Mouse (Mus musculus): ENCODE measurements at regions not wholly inside any gene's neighbourhood (a gene's known extent, or its start where the extent isn't known, plus 50 kb on each side); places are given as distances from the start of the nearest gene placed in this dataset.
"Not testable (repeated sequence)": the region's sequence is repeated elsewhere in the genome, so short reads cannot be mapped to it uniquely, and the experiment has no call there.

DNA sequence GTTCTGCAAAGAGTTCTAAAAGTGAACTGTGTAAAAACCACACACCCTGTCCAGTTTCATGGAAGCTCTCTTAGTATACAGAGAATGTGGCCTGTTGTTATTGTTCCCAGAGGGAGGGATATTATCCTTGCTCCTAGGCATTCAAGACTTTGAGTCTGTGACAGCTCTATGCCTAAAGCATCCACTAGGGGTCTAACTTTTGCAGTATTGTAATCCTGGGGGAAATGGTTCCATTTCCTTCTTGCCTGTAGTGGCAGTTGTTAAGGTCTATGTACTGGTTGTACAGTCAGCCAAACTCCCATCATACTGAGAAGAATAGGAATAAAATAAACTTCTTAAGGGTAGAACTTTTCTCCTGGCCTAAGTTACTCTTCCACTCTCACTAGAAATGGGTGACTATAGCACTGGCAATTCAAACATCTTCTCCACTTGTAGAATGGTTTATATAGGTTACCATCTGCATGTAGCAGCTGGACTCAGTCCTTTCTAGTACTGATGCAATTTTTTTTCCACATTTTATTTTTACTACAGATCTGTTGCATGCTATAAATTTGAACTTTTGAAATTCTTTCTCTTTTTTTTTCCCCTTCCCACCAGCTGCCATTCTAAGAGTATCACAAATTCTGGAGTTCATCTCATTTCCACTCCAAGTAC is 51.4 kb upstream of the Dpt start:
- peak in 1 of 2 experiments; percentile 14 for DNase-seq

DNA sequence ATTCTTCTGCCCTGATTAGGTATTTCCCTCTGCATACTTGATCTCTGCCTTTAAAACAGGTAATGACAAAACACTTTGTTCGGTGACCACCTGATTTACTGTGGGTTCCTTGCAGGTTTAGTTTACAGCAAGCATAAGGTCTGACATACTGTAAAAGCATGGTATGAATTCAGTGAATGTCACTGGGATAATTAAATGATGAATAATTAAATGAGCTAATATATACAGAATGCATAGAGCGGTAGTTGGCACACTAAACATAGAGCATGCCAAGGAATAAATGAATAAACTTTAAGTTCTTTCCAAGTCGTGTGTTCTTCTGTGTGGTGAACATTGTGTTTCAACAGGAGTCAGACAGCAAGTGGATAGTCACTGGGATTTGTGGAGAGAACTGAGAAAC is 51.9 kb upstream of the Dpt start:
- no peak for DNase-seq

DNA sequence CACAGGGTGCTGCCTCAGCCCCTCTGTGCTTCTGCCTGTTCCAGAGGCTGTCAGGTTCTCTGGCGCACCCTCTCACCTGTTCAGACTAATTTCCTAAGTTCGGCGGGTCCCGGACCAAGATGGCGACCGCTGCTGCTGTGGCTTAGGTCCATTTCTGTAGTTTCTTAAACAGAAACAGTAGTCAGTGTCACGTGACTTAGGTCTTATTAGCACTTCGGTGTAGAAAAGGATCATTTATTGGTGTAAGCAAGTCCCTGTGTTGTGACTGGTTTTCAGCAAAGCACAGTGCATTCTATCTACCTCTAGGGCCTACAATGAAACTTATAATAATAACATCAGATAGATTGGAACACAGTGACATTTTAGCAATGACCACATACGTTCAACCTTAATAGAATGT is 53.5 kb upstream of the Dpt start:
- DNase-seq = not testable (repeated sequence)

DNA sequence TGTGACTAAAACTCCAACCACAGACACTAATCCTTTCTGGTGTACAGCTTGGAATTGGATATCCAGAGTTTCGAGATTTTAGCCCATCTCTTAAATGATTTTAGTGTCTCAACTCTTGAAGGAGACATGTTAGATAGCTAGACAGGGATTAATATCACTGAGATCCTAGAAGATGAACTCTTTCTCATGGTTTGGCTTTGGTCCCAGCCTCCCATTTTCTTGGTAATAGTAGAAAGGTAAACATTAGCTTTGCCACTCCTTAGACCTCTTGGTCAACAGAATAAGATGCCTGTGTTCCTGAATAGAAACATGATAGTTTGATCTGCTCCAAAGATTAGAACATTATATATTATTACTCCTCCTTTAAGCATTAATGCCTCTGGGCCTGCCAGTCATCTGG is 60.8 kb upstream of the Dpt start:
- DNase-seq = peak in 1 of 2 experiments; percentile 35

DNA sequence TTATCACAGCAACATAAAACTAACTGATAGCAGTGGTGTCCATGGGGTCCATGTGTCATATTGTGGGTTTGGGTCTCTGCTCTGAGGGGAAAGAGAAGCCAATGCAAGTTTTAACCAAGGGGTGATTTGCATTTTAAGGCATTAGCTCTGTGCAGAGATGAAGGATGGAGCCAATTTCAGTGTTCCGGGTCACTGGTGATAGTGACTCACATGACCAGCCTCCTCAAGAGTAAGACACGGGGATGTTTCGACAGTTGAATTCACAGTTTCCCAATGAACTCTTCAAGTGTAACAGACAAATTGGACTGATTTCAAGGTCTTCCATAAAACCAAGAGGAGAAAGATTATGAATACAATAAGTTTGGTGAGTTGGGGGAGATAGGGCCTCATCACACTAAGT is 62.7 kb upstream of the Dpt start:
- DNase-seq = no peak

DNA sequence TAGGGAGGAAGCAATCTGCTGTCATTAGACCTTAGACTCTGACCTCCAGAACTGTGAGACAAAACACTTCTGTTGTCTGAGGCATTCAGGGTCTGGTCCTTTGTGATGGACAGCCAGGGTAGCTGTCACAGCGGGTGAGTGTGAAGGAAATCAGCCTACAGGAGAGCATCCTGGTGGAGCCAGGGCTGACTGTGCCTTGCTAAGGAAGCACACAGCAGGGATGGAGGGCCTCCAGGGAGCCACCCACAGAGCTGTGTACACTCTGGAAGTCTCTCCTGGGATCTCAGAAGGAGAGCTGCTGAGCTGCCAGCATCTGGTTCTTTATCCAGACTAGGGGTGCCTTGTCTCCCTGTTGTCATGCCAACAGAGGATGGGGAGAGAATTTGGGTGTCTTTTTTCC is 74.4 kb upstream of the Dpt start:
- DNase-seq = no peak

DNA sequence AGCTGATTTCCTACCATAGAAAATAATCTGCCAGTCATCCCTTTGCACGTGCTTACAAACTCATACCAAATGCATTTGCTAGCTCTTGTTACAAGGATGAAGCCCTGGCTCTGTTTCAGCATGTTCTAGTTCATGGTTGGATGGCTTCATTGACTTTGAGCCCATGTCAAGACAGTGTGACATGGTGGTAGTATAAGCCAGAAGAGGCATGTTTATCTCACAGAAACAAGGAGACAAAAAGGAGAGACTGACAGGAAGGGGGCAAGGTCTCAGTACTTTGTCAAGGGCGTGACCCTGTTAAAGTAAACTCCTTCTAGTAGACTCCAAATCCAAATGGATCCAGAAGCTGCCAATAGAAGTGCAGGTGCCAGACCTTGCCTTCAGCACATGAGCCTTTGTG is 81.5 kb upstream of the Dpt start:
- DNase-seq = no peak

DNA sequence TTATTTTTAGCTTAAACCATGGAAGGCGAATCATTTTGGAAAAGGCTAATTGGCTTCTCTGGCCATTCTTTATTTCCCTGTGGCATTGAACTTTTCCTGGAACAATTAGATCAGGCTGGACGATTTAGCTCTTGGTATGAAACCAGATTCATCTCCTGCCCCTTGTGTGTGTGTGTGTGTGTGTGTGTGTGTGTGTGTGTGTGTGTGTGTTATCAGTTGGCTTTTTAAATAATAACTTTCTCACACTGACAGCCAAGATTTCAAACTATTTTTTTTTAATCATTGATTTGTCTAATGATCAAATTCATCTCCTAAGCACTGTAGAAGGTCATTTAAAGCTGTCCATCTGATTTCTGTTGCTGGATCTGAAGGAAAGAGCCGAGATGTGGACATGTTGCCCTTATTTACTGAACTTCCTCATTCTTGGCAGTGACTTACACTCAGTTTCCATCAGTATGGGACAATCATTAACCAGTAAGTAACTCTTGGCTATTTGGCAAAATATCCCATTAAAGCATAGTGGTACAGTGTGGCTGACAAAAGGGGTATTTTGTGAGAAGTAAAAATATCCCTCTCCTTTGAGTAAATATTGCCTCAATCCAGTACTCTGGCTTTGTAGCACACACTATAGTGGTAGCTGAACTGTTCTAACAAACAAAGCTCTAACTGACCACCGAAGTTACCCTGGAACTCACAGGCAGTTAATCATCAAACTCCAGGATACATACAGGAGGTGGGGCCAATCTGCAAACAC is 82.5 kb upstream of the Dpt start:
- peak in 1 of 2 experiments; percentile 18 for DNase-seq

DNA sequence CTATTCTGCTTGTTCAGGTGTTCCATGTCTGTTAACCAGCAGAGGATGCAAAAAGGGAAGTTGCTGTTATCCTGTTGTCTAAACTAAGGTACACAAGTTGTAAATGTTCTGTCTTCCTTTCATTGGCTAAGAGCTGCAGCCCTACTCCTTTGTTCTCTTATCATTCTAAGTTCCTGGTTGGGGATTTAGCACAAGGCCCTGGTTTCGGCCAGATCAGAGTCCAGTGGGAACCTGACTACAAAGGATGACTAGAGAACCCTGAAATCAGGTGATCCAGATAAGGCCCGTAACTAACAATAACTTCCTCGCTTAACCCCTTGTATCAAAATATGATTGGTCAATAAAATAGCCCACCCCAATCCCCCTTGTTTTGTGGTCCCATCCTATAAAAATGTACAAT is 83.9 kb upstream of the Dpt start:
- no peak for DNase-seq

DNA sequence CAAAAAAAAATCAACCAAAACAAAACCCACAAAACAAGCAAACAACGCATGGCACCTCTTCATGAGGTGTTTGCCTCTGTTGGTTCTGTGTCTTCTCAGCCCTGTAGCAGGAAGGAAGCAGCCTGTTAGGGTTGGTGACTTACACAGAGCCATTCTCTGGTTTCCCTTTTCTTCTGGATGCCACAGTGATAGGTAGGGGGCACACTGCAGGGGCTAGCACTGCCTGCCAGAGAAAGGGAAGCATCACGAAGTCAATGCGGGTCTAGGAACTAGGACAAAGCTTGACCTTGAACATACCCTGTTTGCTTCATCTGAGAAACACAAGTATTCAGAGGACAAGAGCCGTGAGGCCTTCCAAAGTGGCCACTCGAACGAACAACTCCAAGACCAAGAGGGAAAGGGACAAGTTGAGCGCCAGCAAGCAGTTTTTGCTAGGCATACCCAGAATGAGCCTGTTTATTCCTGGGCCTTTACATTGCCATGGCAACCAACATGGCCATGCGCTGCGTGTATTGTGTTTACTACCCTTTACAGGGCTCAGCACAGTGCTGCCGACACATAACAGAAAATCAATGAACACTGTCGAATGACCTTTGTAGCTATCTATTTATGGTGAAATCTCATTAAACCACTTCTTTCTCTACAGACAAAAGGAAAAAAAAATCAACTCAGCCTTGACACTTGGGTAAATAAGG is 91.9 kb upstream of the Dpt start:
- peak; percentile 67 to 69 for DNase-seq

DNA sequence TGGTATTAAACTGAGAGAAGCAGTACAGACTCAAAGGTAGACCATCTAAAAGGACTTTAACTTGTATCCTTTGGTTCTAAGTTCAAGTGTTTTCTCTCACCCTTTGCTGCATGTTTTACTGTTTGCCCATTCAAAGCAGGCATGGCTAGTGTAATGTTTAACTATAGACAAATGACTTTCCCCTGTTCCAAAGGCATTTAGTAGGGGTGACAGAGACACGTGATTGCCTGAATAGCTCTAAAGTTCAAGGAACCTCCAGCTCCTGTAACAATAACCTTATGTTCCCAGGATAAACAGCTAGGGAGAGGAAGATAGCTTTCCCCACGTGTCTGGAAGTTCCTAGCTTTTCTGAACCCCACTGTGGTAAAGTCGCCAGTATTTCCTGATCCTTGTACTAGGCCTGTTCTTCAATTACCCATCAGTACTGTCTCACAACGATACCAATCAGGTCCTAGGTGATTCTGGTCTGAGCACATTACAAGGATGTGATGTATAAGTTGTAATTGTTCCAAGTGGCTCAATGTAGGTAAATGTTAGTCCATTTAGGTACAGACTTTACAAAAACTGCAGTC is 92.8 kb upstream of the Dpt start:
- DNase-seq = no peak

DNA sequence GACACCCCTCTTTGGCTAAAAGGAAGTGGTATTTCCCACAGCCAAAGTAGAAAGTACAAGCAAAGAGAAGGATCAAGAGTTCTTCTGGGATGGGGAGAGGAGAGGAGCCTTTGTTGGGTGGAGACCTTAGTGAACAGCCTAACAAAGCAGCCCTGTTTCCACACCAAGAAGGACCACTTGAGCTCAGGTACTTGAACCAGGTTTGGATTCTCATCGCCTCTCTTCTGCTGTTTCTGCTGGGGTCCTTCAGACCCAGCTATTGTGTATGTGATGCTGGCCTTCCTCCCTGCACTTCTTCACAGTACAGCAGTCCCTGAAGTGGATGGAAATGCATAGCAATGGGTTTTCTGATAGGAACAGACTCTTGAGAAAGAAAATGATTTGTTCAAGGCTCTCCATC is 106.4 kb upstream of the Dpt start:
- no peak for DNase-seq

DNA sequence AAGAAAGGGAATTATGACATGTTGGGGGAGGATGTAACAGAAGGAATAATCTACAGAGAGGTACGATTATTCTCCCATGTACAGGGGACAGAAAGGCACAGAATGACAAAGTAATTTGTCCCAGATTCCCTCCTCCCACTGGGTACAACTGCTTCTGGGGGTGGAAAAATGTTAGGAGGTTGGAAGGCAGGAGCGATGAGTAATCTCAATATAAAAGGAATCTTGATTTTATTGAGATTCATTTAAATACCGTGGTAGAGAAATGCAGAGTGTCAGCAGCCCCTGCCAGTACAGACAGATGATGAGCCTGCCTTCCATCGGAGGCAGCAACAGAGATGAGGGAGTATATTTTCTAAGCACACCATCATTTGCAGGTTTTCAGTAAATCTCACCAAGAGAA is 107.1 kb upstream of the Dpt start:
- DNase-seq = no peak

DNA sequence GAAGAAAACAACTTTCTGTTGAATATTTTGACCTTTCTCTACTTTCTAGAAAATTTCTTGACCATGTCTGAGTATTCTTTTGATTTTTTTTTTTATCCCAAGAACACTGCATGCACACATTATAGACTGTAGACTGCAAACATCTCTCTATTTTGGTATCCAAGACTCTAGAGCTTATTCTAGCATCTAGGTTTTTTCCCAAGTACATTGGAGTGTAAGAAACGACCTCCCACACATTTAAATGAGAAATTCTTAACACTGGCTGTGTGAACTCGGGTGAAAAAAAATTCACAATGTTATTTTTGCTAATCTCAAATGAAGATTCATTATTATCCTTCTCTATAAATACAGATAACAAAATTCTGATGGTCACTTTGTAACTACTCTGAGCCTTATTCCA is 112.0 kb upstream of the Dpt start:
- no peak for DNase-seq

DNA sequence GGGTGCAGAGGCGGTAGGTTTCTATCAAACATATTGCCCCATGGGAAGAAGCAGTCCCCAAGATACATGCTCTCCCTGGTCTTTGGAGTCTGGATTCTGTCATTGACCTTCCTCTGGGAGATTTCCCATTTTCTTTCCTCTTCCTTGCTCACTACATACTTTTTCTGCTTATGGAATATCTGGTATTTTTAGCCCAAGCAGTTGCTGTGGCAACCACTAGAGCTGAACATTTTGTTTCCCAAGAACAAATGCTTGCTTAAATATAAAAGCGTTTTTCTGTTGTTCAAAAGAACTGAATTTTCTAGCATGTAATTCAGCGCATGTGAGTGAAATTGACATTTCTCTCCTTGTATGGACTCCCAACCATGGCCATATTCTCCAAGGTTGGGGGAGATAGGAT is 112.7 kb upstream of the Dpt start:
- DNase-seq = no peak

DNA sequence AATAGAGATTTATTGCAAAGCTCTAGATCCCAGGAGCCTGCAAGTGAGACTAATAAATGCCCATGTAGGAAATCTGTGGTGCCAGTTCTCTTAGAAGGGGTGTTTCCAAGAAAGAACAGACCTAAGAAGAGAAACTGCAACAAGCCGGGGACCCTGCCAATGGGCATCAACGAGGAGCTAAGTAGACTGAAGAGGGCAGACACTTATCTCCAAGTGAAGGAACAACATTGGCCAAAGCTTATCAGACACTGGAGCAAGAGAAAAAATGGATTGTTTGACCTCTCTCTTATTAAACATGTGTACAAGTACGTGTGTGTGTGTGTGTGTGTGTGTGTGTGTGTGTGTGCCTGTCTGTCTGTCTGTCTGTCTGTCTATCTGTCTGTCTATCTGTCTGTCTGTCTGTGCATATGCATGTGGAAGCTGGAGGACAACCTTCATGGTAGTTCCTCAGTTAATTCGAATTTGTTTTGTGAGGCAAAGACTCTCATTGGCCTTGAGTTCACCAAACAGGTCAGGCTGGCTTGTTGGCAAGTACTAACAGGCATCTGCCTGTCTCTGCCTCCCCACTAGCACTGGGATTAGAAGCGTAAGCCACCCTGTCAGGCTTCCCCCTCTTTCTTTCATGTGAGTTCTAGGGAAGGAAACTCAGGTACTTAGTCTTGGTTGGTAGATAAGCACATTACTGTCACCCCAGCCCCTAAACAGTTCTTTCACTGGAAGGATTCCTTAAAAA is 113.4 kb upstream of the Dpt start:
- DNase-seq = peak in 1 of 2 experiments; percentile 36

DNA sequence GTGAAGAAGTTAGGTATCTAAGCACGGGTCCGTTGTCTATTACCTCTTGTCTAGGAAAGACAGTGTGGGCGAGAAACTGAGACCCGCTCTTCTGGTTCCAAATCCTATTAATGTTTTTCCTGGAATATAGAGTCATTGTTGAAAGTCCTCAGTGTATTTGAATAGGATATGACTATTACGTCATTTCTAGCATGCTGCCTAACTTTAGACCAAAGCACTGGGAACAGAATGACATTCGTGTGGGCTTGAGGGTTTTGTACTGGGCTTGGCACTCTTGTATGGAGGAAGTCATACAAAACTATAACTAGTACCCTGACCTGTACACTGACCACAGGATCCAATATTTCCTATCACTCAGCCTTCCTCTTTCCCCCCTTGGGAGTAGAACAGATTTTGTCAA is 114.0 kb upstream of the Dpt start:
- DNase-seq = peak in 1 of 2 experiments; percentile 13

DNA sequence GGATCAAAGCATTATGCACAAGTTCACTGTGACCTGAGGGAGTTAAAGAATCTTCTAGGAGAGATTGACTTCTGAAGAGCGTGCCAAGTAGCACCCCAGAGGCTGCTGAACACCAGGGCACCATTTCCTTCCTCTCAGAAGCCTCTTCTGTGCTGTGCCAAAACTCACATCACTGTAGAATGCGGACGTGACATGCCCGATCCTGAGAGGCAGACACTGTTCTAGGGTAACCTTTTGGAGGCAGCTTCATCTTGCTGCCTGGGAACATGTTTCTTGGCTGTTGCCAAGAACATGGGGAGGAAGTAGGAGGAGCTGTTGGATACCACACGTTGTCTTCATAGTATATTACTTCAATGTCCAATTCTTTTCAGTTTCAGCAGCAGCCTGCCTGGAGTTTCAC is 114.9 kb upstream of the Dpt start:
- peak; percentile 26 to 57 for DNase-seq

DNA sequence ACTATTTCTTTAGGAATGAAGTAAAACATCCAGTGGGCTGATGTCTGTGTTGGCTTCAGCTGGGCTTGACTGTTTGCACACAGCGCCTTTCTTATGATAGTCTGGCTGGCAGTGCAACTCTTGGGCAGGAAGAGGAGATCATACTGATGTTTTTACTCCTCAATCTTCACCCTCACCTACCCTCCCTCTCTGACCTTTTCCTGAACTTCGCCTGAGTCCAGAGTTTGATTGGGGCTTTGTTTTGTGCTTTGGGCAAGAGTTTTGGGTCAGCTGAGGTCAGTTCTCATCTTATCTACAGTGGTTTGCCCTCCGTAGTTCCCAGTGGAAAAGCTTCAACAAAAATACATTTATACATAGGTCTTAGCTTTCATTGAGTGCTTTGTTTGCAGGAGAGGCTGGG is 118.1 kb upstream of the Dpt start:
- DNase-seq = peak in 1 of 2 experiments; percentile 23

DNA sequence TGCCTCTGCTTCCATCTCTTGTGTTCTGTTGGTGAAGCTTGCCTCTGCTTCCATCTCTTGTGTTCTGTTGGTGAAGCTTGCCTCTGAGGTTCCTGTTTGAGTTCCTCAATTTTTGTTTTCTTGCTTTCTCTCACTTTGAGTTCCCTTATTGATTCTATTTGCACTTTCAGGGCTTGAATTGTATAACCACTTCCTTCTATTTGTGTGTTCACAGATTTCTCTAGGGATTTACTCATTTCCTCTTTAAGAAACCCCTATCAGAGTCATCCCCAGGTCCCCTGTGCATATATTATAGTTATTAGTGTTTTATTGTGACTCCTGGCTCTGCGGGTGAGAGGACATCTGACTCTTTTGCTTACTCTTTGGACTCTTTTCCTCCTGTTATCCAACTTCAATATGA is 144.2 kb upstream of the Dpt start:
- DNase-seq = no peak

DNA sequence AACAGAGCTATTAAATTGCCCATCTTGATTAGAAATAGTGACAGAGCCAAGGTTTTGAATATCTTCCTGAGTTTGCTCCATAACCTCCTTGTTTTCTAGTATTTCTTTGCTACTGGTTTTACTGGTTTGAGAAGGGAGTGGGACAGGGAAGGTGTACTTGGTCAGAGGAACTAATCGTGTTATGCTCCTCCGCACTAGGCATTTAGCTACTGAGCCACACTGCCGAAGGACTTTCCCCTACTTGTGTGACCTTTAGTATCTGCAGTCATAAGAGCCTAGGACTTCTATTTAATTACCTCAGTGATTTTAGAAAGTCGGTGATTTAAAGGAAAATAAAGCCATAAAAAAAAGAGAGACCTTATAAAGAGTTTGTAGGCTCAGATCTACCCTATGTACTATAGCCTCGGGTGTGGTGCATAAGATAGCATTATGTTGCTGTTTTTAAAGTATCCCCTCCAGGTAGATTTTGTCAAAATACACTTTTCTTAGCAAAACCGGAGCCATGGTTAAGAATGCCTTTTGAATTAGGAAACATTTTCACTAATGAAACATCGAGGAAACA is 158.5 kb upstream of the Dpt start:
- no peak for DNase-seq

DNA sequence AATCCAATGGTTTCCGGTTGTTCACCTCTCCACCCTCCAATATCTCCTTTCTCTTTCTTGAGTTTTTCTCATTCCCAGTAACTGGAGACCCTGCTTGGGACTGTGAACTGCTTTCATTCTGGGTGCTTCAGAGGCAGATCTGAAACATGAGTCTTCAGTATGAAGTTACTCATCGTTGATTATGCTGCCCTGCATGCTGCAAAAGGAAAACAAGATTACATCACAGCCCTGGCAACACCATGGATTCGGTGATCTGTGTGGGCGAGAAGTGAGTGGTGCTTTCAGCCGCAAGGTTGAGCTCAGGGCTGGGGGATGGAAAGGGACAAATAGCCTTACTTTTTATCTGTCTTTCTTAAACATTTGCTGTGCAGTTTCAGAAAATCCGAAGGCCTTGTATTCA is 164.8 kb upstream of the Dpt start:
- peak; percentile 22 to 49 for DNase-seq

DNA sequence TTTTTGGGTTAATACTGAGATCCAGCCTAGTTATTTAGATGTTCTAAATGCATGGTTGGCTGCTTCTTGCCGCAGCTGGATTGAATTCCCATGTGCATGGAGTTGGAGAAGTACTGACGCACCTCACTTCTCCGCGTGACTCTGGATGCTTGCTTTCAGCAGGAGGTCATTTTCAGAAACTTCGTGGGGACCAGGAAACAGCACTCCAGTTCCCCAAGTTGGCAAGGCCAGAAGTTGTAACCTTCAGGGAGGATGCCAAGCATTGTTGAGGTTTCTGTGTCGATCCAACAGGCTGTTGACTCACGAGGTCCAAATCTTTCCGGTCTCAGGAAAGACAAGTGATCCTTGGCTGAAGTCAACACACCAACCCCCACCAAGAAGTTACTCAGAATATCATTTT is 167.6 kb upstream of the Dpt start:
- DNase-seq = peak; percentile 78 to 85
